Mouse (Mus musculus): ENCODE measurements around the gene Gm29797. TPM values are rescaled to one million over a fixed set of nuclear protein-coding genes. Genes with fewer than 3 reads are reported as not detected.

Gene Gm29797
- total RNA-seq, 2 experiments from 2014 or later: 1.1 to 1.6 TPM

DNA sequence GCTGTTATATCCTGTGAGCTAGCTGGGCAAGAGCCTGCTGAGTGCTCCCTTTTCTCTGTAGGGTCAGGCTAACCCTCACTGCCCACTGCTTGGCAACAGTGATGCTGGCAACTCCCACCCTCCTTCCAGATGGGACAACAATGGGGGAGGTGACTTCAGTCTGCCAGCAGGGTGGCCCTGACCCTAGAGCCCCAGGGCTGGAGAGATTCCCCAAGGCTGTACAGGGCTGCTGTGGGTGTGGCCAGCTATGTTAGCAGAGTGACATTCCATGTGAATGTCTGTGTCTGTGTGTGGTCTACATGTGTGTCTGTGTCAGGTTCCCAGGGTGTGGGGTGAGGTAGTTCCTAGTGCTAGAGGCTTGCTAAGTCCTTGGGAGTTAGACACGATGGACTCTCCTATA is 16.7 kb downstream of the Gm29797 start:
- no peak for DNase-seq

DNA sequence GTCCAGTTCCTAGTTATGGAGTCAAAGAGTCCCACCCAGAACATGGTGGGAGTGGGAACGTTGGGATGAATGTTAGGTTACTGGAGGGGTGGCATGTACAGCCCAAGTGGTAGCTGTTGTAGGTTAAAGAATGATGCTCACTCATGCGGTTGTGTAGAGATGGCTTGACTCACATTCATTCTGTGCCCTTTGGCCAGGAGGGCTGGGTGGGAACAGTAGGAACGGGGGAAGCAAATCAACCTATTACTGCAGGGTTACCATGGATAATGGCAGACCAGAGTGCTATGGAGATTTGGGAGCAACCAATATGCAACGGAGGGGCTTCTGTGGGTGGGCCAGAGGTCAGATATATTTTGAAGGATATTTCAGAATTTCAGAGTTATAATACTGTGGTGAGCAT is 18.1 kb downstream of the Gm29797 start:
- no peak for DNase-seq

DNA sequence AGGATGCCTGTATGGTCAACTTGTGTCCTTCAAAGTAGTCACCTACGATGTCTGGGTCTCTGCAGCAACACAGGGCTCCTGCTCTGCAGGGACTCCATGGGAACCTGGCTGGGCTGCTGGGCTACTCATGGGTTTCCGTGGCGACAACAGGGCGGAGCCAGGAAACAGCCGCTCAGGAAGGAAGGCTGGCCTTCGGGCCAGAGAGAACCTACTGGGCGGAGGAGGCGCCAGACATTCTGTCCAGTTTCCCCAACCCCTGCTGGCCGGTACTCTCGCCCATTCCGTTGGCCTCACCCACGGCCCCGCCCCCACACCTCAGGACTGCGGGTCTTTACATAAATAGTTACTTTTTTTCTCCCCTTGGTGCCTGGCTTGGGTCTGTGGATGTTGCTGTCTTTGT is 18.6 kb downstream of the Gm29797 start:
- DNase-seq: no peak

DNA sequence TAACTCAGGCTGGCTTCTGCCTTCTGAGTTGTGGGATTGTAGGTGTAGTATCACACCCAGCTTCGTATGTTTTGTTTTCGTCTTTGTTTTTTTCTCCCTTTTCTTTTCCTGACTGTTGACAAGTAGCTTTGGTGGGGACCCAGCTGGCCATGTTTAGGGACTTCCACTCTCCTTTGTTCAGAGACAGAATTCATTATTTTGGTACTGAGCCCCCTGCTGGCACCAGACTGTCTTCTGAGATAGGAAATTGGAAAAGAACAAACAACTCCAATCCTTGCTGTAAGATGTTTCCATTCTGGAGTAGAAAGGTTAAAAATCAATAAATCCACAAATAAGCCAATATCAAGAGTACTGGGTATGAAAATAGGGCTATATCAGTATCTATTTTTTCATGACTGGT is 19.6 kb downstream of the Gm29797 start:
- no peak for DNase-seq

DNA sequence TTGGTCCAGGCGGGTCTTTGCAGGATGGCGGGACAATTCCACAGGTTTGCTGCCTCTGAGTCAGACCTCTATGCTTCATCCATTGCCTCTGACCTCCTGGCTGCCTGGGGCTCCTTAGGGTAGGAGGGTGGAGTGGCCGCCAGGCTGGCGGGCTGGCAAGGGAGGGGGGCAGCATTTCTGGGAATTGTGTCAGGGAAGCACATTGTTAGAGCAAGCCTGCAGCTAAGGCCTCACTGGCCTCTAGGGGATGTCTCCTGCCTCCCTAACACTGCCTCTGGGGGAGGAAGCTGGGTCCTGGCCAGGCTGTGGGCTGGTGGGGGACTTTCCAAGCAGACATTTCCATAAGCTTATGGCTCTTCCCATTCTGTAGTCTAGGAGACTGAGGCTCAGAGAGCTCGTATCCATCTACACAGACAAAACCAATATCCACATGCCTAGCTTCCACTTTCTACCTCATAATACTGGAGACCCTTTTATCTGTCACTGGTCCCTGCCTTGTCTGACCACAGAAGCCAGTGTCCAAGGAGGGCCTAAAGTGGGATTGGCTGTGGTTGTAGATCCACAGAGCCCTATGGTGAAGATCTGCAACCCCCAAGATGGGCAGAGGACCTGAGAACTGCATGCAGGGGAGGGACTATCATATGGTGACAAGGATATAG is 20.4 kb downstream of the Gm29797 start:
- no peak for DNase-seq

DNA sequence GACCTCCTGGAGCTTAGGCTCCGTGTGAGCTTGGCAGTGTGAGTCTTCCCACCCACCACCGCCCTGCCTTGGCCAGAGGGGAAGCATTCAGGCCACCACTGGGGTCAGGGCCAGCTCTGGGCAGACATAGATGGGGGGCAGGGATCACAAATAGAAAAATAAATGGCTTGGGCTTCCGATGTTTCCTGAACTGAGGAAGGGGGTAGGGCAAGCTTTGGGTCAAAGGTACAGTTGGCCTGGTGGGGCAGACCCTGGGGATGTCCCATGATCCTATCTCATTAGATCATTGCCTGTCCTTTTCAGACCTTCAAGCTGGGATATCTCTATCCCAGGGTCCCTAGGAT is 20.9 kb downstream of the Gm29797 start:
- DNase-seq: no peak

DNA sequence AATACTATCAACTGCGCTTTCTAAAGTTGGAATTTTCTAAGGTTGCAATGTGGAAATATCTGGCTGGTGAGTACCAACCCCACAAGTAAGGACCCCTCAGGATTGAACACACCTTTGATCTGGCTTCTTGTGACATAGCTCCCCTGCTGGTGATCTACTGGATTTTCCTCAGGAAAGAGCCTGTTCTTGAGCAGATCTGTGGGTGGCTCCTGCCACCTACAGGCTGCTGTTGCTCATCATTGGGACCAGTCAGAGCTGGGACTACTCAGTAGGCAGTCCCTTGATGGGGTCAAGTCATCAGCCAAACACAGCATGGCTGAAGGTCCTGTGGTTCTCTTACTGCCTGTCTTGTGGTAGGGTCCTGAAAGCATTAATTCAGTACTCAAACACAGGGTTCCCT is 21.9 kb downstream of the Gm29797 start:
- peak; percentile 75 to 76 for DNase-seq

DNA sequence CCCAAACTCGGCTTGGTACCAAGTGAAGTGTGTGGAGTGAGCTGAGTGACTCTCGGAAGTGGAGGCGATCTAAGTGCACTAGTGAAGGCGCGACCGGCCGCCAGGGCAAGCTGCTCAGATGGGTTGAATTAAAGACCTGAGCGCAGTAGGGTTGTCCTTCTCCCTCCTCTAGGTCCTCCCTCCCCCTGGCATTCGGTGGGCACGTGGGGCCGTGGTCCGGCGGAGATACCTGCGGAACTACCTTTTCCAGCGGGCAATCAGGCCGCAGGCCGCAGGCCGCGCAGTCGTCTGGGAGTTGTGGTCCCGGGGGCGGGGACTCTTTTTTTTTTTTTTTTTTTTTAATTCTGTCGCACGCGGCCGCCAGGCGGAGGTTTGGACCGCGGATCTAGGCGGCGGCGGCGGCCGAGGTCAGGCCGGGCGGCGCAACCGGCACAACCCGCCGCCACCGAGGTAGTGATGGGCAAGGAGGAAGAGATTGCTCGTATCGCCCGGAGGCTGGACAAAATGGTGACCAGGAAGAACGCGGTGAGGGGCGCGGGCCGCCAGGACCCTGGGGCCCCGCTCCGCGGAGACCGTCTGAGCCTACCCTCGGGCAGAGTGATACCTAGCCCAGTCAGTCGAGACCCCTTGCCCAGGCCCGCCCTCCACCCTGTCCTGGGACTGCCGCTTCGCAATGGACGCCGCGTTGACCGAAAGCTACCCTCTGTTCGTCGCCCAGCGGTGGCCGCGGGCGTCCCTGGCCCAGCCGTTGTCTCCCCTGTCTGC is 23.3 kb downstream of the Gm29797 start, which contains the start of gene Tcea2:
Gene Tcea2 (plus strand): TSS at position 360 of the 765 bp plus-strand sequence.
- peak; percentile 67 to 70 for DNase-seq

DNA sequence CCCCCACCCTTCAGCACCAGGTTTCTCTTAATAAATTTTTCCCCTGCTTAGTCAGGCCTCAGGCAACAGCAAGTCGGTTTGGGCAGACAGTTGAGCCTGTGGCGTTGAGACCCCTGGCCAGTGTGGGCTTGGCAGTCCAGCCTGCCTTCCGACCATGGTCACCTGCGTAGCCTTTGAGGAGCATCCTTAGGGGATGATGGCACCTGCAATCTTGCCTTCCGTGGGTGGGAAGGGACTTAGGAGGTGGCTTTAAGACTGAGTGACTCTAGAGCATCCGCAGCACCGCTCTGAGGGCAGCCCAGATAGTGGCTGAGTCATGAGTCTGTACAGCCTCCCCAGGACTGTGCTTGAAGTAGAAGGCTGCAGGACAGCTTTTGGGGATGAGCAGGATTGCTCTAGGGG is 23.9 kb downstream of the Gm29797 start:
- no peak for DNase-seq

DNA sequence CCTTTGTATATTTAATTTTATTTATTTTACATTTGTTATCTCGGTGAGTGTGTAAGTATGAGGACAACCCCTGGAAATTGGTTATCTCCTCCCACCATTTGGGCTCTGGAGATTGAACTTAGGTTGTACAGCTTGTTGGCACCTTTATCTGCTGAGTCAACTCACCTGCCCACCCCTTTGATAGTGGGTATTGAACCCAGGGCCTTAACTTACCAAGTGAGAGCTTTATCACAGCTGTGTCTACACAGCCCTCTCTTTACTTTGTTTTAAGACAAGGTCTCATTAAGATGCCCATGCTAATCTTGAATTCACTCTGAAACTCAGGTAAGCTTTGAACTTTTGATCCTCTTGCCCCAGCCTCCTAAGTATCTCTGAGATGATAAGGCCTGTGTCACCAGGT is 25.1 kb downstream of the Gm29797 start:
- DNase-seq: no peak

DNA sequence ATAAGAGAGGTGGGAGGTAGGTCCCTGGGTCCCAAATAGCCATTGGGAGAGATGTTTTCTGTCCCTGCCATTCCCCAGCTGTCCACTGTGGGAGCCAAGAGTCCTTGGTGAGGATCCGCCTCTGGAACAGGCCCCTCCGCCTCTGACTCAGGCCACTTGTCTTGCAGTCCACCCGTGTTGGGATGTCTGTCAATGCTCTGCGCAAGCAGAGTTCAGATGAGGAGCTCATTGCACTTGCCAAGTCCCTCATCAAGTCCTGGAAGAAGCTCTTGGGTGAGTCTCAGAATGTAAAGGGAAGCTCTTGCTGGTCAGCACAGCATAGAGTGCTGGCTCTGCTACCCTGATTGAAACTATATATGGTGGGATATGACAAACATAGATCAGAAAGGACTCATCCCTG is 26.5 kb downstream of the Gm29797 start:
- no peak for DNase-seq

DNA sequence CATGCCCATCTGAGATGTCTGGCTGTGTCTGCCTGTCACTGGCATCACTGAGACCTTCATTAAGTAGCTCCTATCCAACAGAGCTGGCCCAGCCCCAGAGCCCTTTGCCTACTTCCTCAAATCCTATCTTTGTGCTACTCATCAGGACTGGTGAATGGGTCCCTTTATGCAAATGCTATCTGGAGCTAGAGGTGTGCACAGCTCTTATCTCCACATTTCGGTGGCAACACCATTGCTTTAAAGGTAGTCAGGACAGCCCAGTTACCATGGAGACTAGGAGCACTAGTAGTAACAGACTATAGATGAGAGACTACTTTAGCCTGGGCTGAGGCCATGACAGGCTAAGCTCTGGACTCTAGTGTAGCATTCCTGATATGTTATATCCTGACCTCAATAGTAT is 27.9 kb downstream of the Gm29797 start:
- DNase-seq: no peak

DNA sequence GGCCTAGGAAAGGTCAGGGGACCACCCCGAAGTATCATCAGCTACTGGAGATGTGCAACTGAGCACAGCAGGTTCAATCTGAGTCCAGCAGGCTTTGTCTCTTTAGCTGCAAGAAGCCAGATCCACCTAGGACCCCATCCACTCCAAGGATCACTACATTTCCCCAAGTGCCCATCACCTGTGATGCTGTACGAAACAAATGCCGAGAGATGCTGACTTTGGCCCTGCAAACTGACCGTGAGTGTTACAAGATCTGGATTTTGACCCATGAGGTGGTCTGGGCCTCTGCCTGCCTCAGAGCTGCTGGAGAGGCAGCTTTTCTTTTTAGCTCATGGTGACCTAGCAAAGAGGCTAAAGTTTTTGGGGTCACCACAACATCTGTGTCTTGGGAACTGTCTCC is 28.9 kb downstream of the Gm29797 start:
- DNase-seq: no peak

DNA sequence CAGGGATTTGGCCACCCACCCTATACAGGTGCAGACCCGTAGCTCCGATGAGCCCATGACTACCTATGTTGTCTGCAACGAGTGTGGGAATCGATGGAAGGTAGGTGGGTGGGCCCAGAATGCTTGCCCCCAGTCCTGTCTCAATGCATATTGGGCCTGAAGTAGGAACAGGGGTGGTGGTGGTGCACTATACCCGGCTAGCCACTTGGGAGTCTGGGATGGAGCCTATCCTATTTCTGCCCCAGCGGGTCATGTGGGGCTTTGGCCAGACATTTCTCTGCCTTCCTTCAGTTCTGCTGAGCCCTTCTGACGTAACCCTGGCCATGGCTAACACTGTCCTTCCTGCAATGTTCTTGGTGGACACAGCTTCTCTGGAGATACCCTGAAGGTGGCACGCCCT is 30.8 kb downstream of the Gm29797 start:
- DNase-seq: no peak

DNA sequence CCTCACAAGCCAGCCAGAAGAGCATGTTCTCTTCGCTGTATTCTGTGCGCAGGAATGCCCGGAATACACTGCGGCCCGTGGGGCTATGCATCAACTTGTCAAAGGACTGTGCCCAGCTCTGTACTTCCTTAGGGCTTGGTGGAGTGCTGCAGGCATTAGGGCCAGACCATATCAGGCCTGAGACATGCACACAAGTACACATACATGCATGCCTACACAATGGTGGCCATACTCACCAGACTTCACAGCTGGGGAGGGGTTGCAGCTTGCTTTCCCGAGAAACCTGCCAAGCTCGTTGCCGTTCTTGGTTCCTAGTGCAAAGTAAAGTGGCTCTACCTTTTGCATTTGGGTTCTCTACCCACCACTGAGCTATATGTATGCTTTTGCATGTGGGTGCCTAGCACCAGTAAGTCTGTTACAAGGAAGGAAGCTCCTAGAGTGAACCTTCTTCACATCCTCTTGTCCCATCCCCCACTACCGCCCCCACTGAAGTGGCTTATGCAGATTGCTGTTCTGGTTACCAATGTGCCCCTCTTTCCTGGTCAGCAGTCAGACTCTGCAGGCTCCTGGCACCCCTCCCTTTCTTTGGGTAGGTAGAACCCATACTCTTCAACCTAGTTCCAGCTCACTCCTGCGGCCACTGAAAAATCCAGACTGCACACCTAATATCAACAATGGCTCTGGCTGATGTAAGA is 32.8 kb downstream of the Gm29797 start:
- no peak for DNase-seq

DNA sequence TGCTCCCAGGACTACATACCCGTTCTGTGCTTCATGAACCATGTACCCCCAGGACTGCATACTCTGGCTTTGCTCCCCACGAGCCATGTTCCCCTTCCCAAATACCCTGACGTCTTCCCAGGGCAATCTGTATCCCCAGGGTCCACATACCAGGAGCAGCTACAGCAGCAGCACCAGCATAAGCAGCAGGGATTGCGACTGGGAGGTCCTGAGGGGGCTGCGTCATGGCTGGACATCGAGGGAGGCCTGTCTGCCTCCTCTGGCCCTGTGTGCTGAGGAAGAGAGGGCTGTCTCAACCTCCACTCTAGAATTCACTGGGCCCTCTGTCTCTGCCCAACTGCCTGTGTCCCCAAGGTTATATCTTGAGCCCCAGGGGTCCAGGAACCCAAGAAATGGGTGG is 34.2 kb downstream of the Gm29797 start:
- no peak for DNase-seq

DNA sequence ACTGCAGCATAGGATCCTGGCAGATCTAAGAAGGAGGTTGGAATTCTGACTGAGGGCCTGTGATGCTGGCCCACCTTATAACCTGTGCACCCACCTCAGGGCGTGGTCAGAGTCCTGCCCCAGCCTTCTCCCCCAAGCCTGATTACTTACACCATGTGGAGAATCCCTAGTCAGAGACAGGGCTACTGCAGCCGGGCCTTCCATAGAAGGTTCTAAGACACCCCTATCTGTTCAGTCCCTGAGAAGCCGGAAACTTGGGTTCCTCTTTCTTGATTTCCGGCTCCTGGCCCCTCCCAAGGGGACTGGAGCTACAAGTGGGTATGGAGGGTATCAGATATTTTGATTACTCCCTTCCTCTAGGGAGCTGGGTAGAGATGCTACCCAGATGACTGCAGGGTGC is 34.7 kb downstream of the Gm29797 start:
- DNase-seq: no peak

DNA sequence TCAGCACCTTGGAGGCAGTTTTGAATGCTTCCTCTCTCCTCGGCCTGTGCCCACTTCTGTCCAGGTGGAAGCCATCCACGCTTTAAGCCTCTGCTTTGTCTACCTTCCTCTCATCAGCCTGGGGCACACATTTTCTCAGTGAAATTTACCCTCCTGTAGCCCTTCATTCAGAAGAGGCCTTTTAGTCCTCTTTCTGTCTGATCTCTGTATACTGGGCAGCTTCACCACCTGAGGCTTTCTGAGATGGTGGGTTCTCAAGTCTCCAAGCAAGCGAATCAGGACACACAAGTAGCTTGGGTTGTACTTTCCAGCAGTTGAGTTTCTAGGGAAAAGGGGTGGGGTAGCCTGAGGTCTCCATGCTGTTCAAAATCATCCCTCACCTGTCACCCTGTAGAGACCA is 35.5 kb downstream of the Gm29797 start:
- DNase-seq: no peak

DNA sequence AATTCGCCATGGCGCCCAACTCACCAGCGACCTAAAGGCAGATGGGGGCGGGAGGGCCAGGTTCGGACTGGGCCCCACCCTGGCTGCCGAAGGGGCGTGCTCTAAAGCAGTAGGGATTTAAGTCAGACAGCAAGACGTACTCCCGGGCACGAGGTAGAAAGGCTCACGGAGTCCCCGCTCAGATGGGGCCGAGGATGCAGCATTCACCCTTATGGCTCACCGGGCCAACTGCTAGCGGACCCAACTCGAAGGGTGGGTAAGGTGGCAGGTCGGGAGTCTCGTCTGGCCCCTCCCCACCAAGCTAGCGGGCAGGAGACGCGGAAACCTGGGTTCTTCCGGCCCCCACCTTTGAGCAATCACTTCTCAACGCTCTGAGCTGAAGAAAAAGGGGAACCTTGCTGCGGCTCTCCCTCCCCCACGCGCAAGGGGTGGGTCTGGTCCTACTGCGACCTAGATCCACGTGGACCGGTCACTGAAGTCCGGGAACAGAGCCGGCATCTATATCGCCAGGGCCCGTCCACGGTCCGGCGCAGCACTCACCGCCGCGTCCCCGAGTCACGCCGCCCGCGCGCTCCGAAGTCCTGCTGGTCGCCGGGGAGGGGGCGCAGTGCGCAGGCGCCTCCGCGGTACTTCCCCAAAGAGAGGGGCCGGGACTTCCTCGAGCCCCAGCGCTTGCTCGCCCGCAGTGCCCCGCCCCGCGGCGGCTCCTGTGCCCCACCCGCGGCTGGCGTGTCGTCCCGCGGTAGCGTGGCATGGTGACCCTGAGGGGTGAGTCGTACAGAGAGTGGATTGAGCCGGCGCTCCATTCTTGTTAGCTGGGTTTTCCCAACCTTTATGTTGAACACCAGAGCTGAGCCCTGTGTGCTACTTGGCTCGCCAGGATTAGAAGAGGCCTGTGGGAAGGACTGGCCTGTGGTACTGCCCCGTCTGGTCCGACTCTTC is 36.8 kb downstream of the Gm29797 start, which contains the start of gene Rgs19:
Gene Rgs19 (minus strand): TSS at position 639 of the 942 bp plus-strand sequence.
- DNase-seq: peak; percentile 80 to 83

DNA sequence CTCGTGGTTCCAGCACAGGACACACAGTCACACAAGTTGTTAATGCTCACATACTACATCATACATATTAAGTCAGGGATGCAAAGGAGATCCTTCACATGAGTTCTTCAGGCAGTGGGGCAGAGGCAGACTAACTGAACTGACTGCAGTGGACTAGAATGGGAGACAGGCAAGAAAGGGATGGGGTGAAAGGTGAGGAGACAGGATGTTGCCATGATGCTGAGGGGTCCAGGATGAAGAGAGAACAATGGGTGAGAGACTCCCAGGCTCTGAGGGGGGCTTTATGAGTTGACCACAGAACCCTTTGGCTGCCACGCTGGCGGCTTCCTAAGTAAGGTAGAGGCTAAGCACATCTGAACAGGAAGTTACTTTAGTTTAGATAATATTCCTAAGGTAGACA is 37.7 kb downstream of the Gm29797 start:
- no peak for DNase-seq

DNA sequence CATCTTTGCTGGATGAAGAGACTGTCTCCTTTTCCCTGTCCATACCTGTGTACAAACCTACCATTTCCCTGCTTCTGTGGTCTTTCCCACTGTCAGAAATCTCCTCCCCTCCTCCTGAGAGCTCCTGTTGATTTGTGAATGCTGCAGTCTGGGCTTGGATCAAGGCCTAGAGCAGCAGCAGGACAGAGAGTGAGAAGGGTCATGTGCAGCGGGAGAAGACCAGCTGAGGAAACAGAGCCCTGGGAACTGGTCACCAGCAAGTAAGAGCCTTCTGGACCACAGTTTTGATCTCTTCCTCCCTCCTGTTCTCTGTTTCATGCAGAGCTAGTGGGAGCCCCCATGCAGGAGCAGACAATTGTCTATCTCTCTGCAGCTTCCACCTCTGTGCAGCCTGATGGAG is 38.9 kb downstream of the Gm29797 start:
- DNase-seq: no peak

DNA sequence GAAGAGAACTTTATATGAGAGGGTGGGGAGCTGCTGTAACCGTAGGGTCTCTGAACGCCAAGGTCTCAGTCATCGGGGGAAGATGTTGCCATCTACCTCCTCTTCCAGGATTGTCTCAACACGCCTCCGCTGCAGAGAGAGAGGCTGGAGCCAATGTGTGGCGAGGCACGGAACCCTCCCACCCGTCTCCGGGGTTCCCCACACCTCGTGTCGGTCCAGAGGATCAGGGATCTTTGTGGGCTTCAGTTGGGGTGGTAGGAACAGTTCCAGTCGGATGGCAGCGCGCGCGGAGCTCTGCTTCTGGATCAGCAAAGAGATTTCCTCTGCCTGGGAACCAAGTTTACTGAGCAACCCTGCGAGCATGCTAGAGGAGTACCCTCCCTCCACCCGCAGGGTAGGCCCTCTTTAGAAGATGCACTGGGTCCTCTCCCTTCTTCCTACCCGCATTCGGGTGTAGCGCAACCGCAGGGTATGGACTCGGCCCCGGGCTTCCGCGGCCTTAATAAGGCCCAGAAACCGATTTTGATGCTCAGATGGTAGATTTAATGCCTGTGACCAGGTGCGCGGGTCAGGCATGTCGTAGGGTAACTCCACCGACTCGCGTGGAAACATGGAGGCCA is 40.1 kb downstream of the Gm29797 start:
- DNase-seq: no peak

Data from layer of hippocampus, postnatal 36 days (tissue).